Mouse (Mus musculus): ENCODE data around the gene Reep3. TPM values are rescaled to one million over a fixed set of nuclear protein-coding genes. Genes with fewer than 3 reads are reported as not detected.

Gene Reep3
- polyA plus RNA-seq, 1 experiment, result 47.9 TPM

- no peaks in the 10 kb centered on the region for H3K36me3 ChIP-seq (ENCODE audit: control insufficient read depth, insufficient read depth, low read length, poor library complexity, severe bottlenecking)
- H3K27ac ChIP-seq (ENCODE audit: insufficient read depth, low read length), result no peak overlapping the region
- no peaks in the 10 kb centered on the region for H3K9me3 ChIP-seq (replicated peaks; ENCODE audit: control insufficient read depth, insufficient read depth, low read length, poor library complexity, severe bottlenecking)
- TF ChIP-seq EP300 (IDR thresholded peaks at IDR 0.05; ENCODE audit: insufficient read depth, low read depth, low read length) (no peak), CTCF (IDR thresholded peaks at IDR 0.05; ENCODE audit: low read depth, low read length) (no peak), POLR2A (IDR thresholded peaks at IDR 0.05; ENCODE audit: insufficient read depth, low read length) (no peak)
- H3K4me3 ChIP-seq (ENCODE audit: low read depth, low read length), result no peak overlapping the region
- H3K27me3 ChIP-seq (ENCODE audit: control insufficient read depth, insufficient read depth, low read length, poor library complexity, severe bottlenecking), result no peaks in the 10 kb centered on the region
- H3K9ac ChIP-seq (ENCODE audit: low read depth, poor library complexity, severe bottlenecking), result no peak overlapping the region
- H3K4me1 ChIP-seq (ENCODE audit: control insufficient read depth, insufficient read depth, low read length), result peaks cover 6% of the 10 kb centered on the region
Observed at GRCm38 (mm10) chr10:66974417-66974816, 122.3 kb downstream of the Reep3 start.

- H3K9ac ChIP-seq (ENCODE audit: low read depth, poor library complexity, severe bottlenecking), result no peak overlapping the region
- TF ChIP-seq CTCF (IDR thresholded peaks at IDR 0.05; ENCODE audit: low read depth, low read length) (no peak), POLR2A (IDR thresholded peaks at IDR 0.05; ENCODE audit: insufficient read depth, low read length) (no peak), EP300 (IDR thresholded peaks at IDR 0.05; ENCODE audit: insufficient read depth, low read depth, low read length) (no peak)
- H3K9me3 ChIP-seq (replicated peaks; ENCODE audit: control insufficient read depth, insufficient read depth, low read length, poor library complexity, severe bottlenecking), result no peaks in the 10 kb centered on the region
- no peak overlapping the region for H3K27ac ChIP-seq (ENCODE audit: insufficient read depth, low read length)
- H3K27me3 ChIP-seq (ENCODE audit: control insufficient read depth, insufficient read depth, low read length, poor library complexity, severe bottlenecking), result no peaks in the 10 kb centered on the region
- H3K4me1 ChIP-seq (ENCODE audit: control insufficient read depth, insufficient read depth, low read length), result peaks cover 7% of the 10 kb centered on the region
- no peak overlapping the region for H3K4me3 ChIP-seq (ENCODE audit: low read depth, low read length)
- H3K36me3 ChIP-seq (ENCODE audit: control insufficient read depth, insufficient read depth, low read length, poor library complexity, severe bottlenecking), result no peaks in the 10 kb centered on the region
Observed at GRCm38 (mm10) chr10:66973866-66974265, 122.9 kb downstream of the Reep3 start.

GRCm38 (mm10) chr10:66973274-66973673, 123.5 kb downstream of the Reep3 start:
- H3K4me1 ChIP-seq (ENCODE audit: control insufficient read depth, insufficient read depth, low read length), result peaks cover 8% of the 10 kb centered on the region
- H3K27ac ChIP-seq (ENCODE audit: insufficient read depth, low read length), result no peak overlapping the region
- no peak overlapping the region for H3K9ac ChIP-seq (ENCODE audit: low read depth, poor library complexity, severe bottlenecking)
- no peaks in the 10 kb centered on the region for H3K36me3 ChIP-seq (ENCODE audit: control insufficient read depth, insufficient read depth, low read length, poor library complexity, severe bottlenecking)
- TF ChIP-seq EP300 (IDR thresholded peaks at IDR 0.05; ENCODE audit: insufficient read depth, low read depth, low read length) (no peak), POLR2A (IDR thresholded peaks at IDR 0.05; ENCODE audit: insufficient read depth, low read length) (no peak), CTCF (IDR thresholded peaks at IDR 0.05; ENCODE audit: low read depth, low read length) (no peak)
- no peak overlapping the region for H3K4me3 ChIP-seq (ENCODE audit: low read depth, low read length)
- H3K27me3 ChIP-seq (ENCODE audit: control insufficient read depth, insufficient read depth, low read length, poor library complexity, severe bottlenecking), result no peaks in the 10 kb centered on the region
- no peaks in the 10 kb centered on the region for H3K9me3 ChIP-seq (replicated peaks; ENCODE audit: control insufficient read depth, insufficient read depth, low read length, poor library complexity, severe bottlenecking)

- H3K27ac ChIP-seq (ENCODE audit: insufficient read depth, low read length), result peak overlapping the region; percentile 91; the same call in 1 of the 2 replicates
- H3K9me3 ChIP-seq (replicated peaks; ENCODE audit: control insufficient read depth, insufficient read depth, low read length, poor library complexity, severe bottlenecking), result 0 out of 2 replicates have a peak, but pooled peaks cover 1% of the 10 kb centered on the region
- H3K9ac ChIP-seq (ENCODE audit: low read depth, poor library complexity, severe bottlenecking), result 0 out of 2 replicates have a peak overlapping the region, but pooled peaks have one; percentile 10
- H3K4me1 ChIP-seq (ENCODE audit: control insufficient read depth, insufficient read depth, low read length), result peaks cover 10% of the 10 kb centered on the region
- TF ChIP-seq EP300 (IDR thresholded peaks at IDR 0.05; ENCODE audit: insufficient read depth, low read depth, low read length) (0 out of 2 replicates have a peak, but pooled peaks have one; percentile 21), POLR2A (IDR thresholded peaks at IDR 0.05; ENCODE audit: insufficient read depth, low read length) (no peak), CTCF (IDR thresholded peaks at IDR 0.05; ENCODE audit: low read depth, low read length) (no peak)
- no peak overlapping the region for H3K4me3 ChIP-seq (ENCODE audit: low read depth, low read length)
- no peaks in the 10 kb centered on the region for H3K36me3 ChIP-seq (ENCODE audit: control insufficient read depth, insufficient read depth, low read length, poor library complexity, severe bottlenecking)
- no peaks in the 10 kb centered on the region for H3K27me3 ChIP-seq (ENCODE audit: control insufficient read depth, insufficient read depth, low read length, poor library complexity, severe bottlenecking)
Observed at GRCm38 (mm10) chr10:66970336-66971115, 126.2 kb downstream of the Reep3 start.

- Histone ChIP-seq H3K9ac (ENCODE audit: low read depth, poor library complexity, severe bottlenecking) (no peak overlapping the region), H3K9me3 (replicated peaks; ENCODE audit: control insufficient read depth, insufficient read depth, low read length, poor library complexity, severe bottlenecking) (0 out of 2 replicates have a peak, but pooled peaks cover 3% of the 10 kb centered on the region), H3K27ac (ENCODE audit: insufficient read depth, low read length) (peak overlapping the region; percentile 91), H3K36me3 (ENCODE audit: control insufficient read depth, insufficient read depth, low read length, poor library complexity, severe bottlenecking) (no peaks in the 10 kb centered on the region), H3K27me3 (ENCODE audit: control insufficient read depth, insufficient read depth, low read length, poor library complexity, severe bottlenecking) (no peaks in the 10 kb centered on the region), H3K4me1 (ENCODE audit: control insufficient read depth, insufficient read depth, low read length) (peaks cover 10% of the 10 kb centered on the region), H3K4me3 (ENCODE audit: low read depth, low read length) (no peak overlapping the region)
- no peak for TF ChIP-seq POLR2A (IDR thresholded peaks at IDR 0.05; ENCODE audit: insufficient read depth, low read length)
- TF ChIP-seq EP300 (IDR thresholded peaks at IDR 0.05; ENCODE audit: insufficient read depth, low read depth, low read length), result no peak
- no peak for TF ChIP-seq CTCF (IDR thresholded peaks at IDR 0.05; ENCODE audit: low read depth, low read length)
Observed at GRCm38 (mm10) chr10:66969581-66969980, 127.2 kb downstream of the Reep3 start.

- Histone ChIP-seq H3K4me3 (ENCODE audit: low read depth, low read length) (no peak overlapping the region), H3K4me1 (ENCODE audit: control insufficient read depth, insufficient read depth, low read length) (peaks cover 10% of the 10 kb centered on the region), H3K9ac (ENCODE audit: low read depth, poor library complexity, severe bottlenecking) (no peak overlapping the region), H3K9me3 (replicated peaks; ENCODE audit: control insufficient read depth, insufficient read depth, low read length, poor library complexity, severe bottlenecking) (0 out of 2 replicates have a peak, but pooled peaks cover 3% of the 10 kb centered on the region), H3K27ac (ENCODE audit: insufficient read depth, low read length) (peak overlapping the region; percentile 91), H3K27me3 (ENCODE audit: control insufficient read depth, insufficient read depth, low read length, poor library complexity, severe bottlenecking) (no peaks in the 10 kb centered on the region), H3K36me3 (ENCODE audit: control insufficient read depth, insufficient read depth, low read length, poor library complexity, severe bottlenecking) (no peaks in the 10 kb centered on the region)
- no peak for TF ChIP-seq CTCF (IDR thresholded peaks at IDR 0.05; ENCODE audit: low read depth, low read length)
- no peak for TF ChIP-seq POLR2A (IDR thresholded peaks at IDR 0.05; ENCODE audit: insufficient read depth, low read length)
- no peak for TF ChIP-seq EP300 (IDR thresholded peaks at IDR 0.05; ENCODE audit: insufficient read depth, low read depth, low read length)
Observed at GRCm38 (mm10) chr10:66969081-66969480, 127.7 kb downstream of the Reep3 start.

Data from ES-Bruce4 (cell line).